Mouse (Mus musculus): ENCODE results near the gene Hjurp. TPM values are rescaled to one million over a fixed set of nuclear protein-coding genes. Genes with fewer than 3 reads are reported as not detected.

Hjurp gene
- polyA plus RNA-seq (2012): 26.4 and 33.5 TPM in 2 replicates

DNA sequence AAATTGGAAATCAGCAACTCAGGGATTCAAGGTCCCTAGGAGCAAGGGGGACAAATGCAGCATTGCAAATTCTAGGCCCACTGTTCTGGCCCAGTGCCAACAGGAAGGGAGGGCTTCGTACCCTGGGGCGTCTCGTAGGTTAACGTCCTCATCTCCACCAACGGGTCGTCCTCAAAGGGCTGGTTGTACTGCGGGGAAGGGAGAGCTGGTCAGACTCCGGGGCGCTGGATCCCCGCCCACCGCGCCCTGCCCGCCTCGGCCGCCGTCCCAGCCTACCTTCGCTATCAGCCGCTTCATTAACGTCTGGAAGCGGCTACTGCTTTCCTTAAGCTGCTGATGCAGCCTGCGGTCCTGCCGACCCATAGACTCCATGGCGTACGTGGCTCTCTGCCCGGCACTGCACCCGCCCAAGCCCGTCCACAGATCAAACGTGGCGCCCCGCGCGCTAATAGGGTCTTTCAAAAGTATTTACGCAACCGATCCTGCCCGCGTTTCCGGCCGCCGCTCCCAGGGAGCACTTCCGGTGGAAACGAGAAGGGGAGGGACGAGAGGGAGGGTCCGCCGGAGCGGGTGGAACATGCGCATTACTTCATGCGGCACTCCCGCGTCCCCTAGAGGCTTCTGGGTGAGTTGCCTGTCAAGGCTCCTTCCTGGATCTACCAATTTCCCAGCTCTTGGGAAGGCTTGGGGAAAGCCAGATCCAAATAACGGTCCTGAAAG, at the start of gene Hjurp, which contains the start of gene Trpm8:
Gene Hjurp (minus strand): TSS at position 536 of the 720 bp plus-strand sequence.
Gene Trpm8 (plus strand): TSS at position 564 of the 720 bp plus-strand sequence.

DNA sequence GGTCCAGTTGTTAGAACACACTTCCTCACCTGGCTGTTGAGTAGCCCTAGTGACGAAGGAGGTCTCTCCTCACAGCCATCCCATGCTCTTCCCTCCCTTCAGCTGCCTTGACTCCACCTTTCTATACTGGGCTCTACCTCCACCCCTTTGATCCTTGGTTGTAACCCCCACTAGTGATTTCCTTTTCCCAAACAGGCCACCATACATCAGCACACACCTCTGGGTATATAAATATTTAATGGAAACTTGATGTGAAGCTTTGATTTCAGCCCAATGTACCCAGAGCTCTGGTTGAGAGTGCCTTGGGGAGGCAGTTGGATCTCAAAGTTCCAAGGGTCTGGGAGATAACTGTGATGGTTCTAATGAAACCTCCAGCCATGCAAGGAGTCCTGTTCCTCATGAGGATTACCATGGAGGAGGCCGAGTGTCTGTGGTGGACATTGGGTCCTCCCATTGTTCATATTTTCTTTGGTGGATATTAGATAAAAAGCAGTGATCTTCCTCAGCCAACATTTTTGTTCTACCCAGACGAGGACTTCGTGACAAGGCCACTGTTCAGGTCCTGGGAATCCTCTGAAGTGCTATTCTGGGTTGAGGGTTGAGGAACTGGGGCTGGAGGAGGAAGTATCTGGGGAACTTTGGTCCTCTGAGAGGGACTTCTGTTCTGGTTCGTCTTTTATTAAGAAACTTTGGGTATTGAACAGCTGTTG, 50.6 kb downstream of the Hjurp start, which contains the start of gene Mroh2a:
Gene Mroh2a (plus strand): TSS at position 317 of the 710 bp plus-strand sequence.

Other genes with a start within 250 kb of the Hjurp start
- 0.10 TPM in 1 of 2 replicates, not detected in the other for gene Ugt1a10, start 222.2 kb downstream of the Hjurp start, polyA plus RNA-seq (2012)
- gene Ugt1a9, start 206.8 kb downstream of the Hjurp start, polyA plus RNA-seq (2012): not detected in 2 replicates
- gene Ugt1a8, start 189.8 kb downstream of the Hjurp start, polyA plus RNA-seq (2012): not detected in 2 replicates
- gene Ugt1a7c, start 182.6 kb downstream of the Hjurp start, polyA plus RNA-seq (2012): 3.4 and 6.4 TPM in 2 replicates
- gene Ugt1a6b, start 174.4 kb downstream of the Hjurp start, polyA plus RNA-seq (2012): not detected in 2 replicates
- gene Ugt1a6a, start 142.8 kb downstream of the Hjurp start, polyA plus RNA-seq (2012): 0.02 and 0.13 TPM in 2 replicates
- not detected in 2 replicates for gene Ugt1a5, start 111.6 kb downstream of the Hjurp start, polyA plus RNA-seq (2012)
- gene Ugt1a2, start 77.0 kb downstream of the Hjurp start, polyA plus RNA-seq (2012): not detected in 2 replicates
- gene Dnajb3, start 71.9 kb downstream of the Hjurp start, polyA plus RNA-seq (2012): 1.3 and 2.8 TPM in 2 replicates
- gene Ugt1a1, start 65.7 kb downstream of the Hjurp start, polyA plus RNA-seq (2012): not detected in 2 replicates
- gene Mroh2a, start 50.6 kb downstream of the Hjurp start, polyA plus RNA-seq (2012): 0.02 TPM in 2 replicates
- not detected in 2 replicates for gene Trpm8, start within 50 bp of the Hjurp start, polyA plus RNA-seq (2012)
- not detected in 2 replicates for gene Spp2, start 129.3 kb upstream of the Hjurp start, polyA plus RNA-seq (2012)
- gene Glrp1, start 232.4 kb upstream of the Hjurp start, polyA plus RNA-seq (2012): 0.79 and 1.1 TPM in 2 replicates

Measured in megakaryocyte-erythroid progenitor cell, adult 5 weeks (primary cell).